Mouse (Mus musculus) stomach, embryonic 16.5 days (tissue): Measurements from ENCODE around the gene Ptger4. TPM values are rescaled to one million over a fixed set of nuclear protein-coding genes. Genes with fewer than 3 reads are reported as not detected.

ENCODE experiments used
- ATAC-seq: fragments of 200-750 bp; cut with Nextera tagmentation; 2 replicates; pipeline ENCODE4 v1.8.0; 2017; ENCODE audit warnings: moderate number of reproducible peaks, moderate TSS enrichment; ENCODE audit not compliant: insufficient read depth, low FRiP score
- H3K27ac ChIP-seq: fragments of 300-500 bp; sonication (generic); 2 replicates; pipeline ENCODE4 v1.5.1; 2014; ENCODE audit warnings: low read length
- H3K27me3 ChIP-seq: fragments of 300-500 bp; sonication (generic); 2 replicates; pipeline ENCODE4 v1.6.1; 2014; ENCODE audit warnings: low read length, control low read depth, mixed read lengths; ENCODE audit not compliant: control insufficient read depth, insufficient read depth
- H3K36me3 ChIP-seq: fragments of 300-500 bp; sonication (generic); 2 replicates; pipeline ENCODE4 v1.6.1; 2014; ENCODE audit warnings: low read length; ENCODE audit not compliant: control insufficient read depth, insufficient read depth
- H3K4me1 ChIP-seq: fragments of 300-500 bp; sonication (generic); 2 replicates; pipeline ENCODE4 v1.6.1; 2014; ENCODE audit warnings: low read length, control low read depth, mixed read lengths; ENCODE audit not compliant: control insufficient read depth, insufficient read depth
- H3K4me2 ChIP-seq: fragments of 300-500 bp; sonication (generic); 2 replicates; pipeline ENCODE4 v1.6.1; 2014; ENCODE audit warnings: low read depth, low read length, mixed read lengths
- H3K4me3 ChIP-seq: fragments of 300-500 bp; sonication (generic); replicated peaks from 2 replicates; pipeline ENCODE4 v1.5.1; 2014; ENCODE audit warnings: mild to moderate bottlenecking, low read length
- H3K9ac ChIP-seq: fragments of 300-500 bp; sonication (generic); 2 replicates; pipeline ENCODE4 v1.6.1; 2014; ENCODE audit warnings: low read length
- H3K9me3 ChIP-seq: fragments of 300-500 bp; sonication (generic); replicated peaks from 2 replicates; pipeline ENCODE4 v1.6.1; 2016; ENCODE audit warnings: low read length, control low read depth; ENCODE audit not compliant: control insufficient read depth
- WGBS: fragments of 180-500 bp; shearing (Covaris S2); extraction: QIAGEN DNeasy Blood & Tissue Kit; methylation state at CpG from one replicate; pipeline ENCODE4 v1.1.7; 2014; 5-methylcytosine and 5-hydroxymethylcytosine counted together
- polyA plus RNA-seq: library from polyadenylated mRNA; unstranded; fragments of >200 nt; fragmentation: Nextera tagmentation; extraction: Ambion mirVana; gene quantifications from 2 replicates; pipeline ENCODE4 v1.2.1, GENCODE M21; 2015

Ptger4 gene
- polyA plus RNA-seq, 1 experiment from 2014 or later, result 7.0 TPM

GRCm38 (mm10) chr15:5262095-5262667 is 18.2 kb upstream of the Ptger4 start:
- Histone ChIP-seq H3K27me3 (no peaks in the 10 kb centered on the region), H3K27ac (no peak overlapping the region), H3K9ac (no peak overlapping the region), H3K36me3 (no peaks in the 10 kb centered on the region), H3K4me3 (no peak overlapping the region), H3K4me2 (no peak overlapping the region), H3K4me1 (no peaks in the 10 kb centered on the region; the same call in 1 of the 2 replicates), H3K9me3 (no peaks in the 10 kb centered on the region)
- no peak for ATAC-seq
- 83% methylated on average over 13 of the region's 13 CpGs for WGBS

- Histone ChIP-seq H3K4me1 (no peaks in the 10 kb centered on the region; the same call in 1 of the 2 replicates), H3K9ac (no peak overlapping the region), H3K4me3 (no peak overlapping the region), H3K27ac (no peak overlapping the region), H3K36me3 (no peaks in the 10 kb centered on the region), H3K9me3 (no peaks in the 10 kb centered on the region), H3K27me3 (no peaks in the 10 kb centered on the region), H3K4me2 (no peak overlapping the region)
- 80% methylated on average over 3 of the region's 3 CpGs for WGBS
- no peak for ATAC-seq
These were observed 17.0 kb upstream of the Ptger4 start for GRCm38 (mm10) chr15:5261004-5261403.

- no peak overlapping the region for H3K9ac ChIP-seq
- no peak overlapping the region for H3K27ac ChIP-seq
- H3K36me3 ChIP-seq, result no peaks in the 10 kb centered on the region
- no peak for ATAC-seq
- no peak overlapping the region for H3K4me3 ChIP-seq
- no peaks in the 10 kb centered on the region for H3K9me3 ChIP-seq
- WGBS, result 59% methylated on average over 5 of the region's 5 CpGs
- no peaks in the 10 kb centered on the region; the same call in 1 of the 2 replicates for H3K4me1 ChIP-seq
- H3K27me3 ChIP-seq, result no peaks in the 10 kb centered on the region
- no peak overlapping the region for H3K4me2 ChIP-seq
These were observed 16.2 kb upstream of the Ptger4 start for GRCm38 (mm10) chr15:5260183-5260582.

GRCm38 (mm10) chr15:5250182-5250581 is 6.2 kb upstream of the Ptger4 start:
- no peaks in the 10 kb centered on the region for H3K27me3 ChIP-seq
- H3K27ac ChIP-seq, result no peak overlapping the region
- no peak overlapping the region for H3K9ac ChIP-seq
- H3K9me3 ChIP-seq, result no peaks in the 10 kb centered on the region
- 78% methylated on average over 4 of the region's 4 CpGs for WGBS
- no peaks in the 10 kb centered on the region for H3K4me1 ChIP-seq
- no peak overlapping the region for H3K4me2 ChIP-seq
- no peak for ATAC-seq
- H3K4me3 ChIP-seq, result no peak overlapping the region
- H3K36me3 ChIP-seq, result no peaks in the 10 kb centered on the region

GRCm38 (mm10) chr15:5243036-5243958 is 690 bp downstream of the Ptger4 start:
- H3K9me3 ChIP-seq, result no peaks in the 10 kb centered on the region
- H3K9ac ChIP-seq, result peak overlapping the region; percentile 71
- ATAC-seq, result no peak
- no peaks in the 10 kb centered on the region for H3K36me3 ChIP-seq
- peak overlapping the region; percentile 92 for H3K4me2 ChIP-seq
- no peak overlapping the region for H3K27ac ChIP-seq
- H3K27me3 ChIP-seq, result peaks cover 10% of the 10 kb centered on the region
- H3K4me1 ChIP-seq, result peaks cover 12% of the 10 kb centered on the region
- 6% methylated on average over 40 of the region's 40 CpGs for WGBS
- H3K4me3 ChIP-seq, result peak overlapping the region; percentile 60

GRCm38 (mm10) chr15:5242241-5243035 is 1.5 kb downstream of the Ptger4 start:
- no peak for ATAC-seq
- Histone ChIP-seq H3K4me1 (peaks cover 12% of the 10 kb centered on the region), H3K36me3 (no peaks in the 10 kb centered on the region), H3K4me2 (peak overlapping the region; percentile 92), H3K27ac (no peak overlapping the region), H3K4me3 (peak overlapping the region; percentile 60), H3K9me3 (no peaks in the 10 kb centered on the region), H3K27me3 (peaks cover 10% of the 10 kb centered on the region), H3K9ac (peak overlapping the region; percentile 71)
- WGBS, result 3% methylated on average over 61 of the region's 61 CpGs

- Histone ChIP-seq H3K27ac (no peak overlapping the region), H3K4me1 (peaks cover 12% of the 10 kb centered on the region), H3K9me3 (no peaks in the 10 kb centered on the region), H3K4me3 (peak overlapping the region; percentile 60), H3K36me3 (no peaks in the 10 kb centered on the region), H3K9ac (peak overlapping the region; percentile 71), H3K27me3 (peaks cover 10% of the 10 kb centered on the region), H3K4me2 (peak overlapping the region; percentile 92)
- ATAC-seq, result no peak; the same call in 1 of the 2 replicates
- 35% methylated on average over 12 of the region's 12 CpGs for WGBS
These were observed 2.4 kb downstream of the Ptger4 start for GRCm38 (mm10) chr15:5241304-5242201.

GRCm38 (mm10) chr15:5240360-5240759 is 3.6 kb downstream of the Ptger4 start:
- Histone ChIP-seq H3K27ac (peak overlapping the region; percentile 26; the same call in 1 of the 2 replicates), H3K9me3 (no peaks in the 10 kb centered on the region), H3K4me2 (peak overlapping the region; percentile 92), H3K9ac (0 out of 2 replicates have a peak overlapping the region, but pooled peaks have one; percentile 1), H3K4me1 (peaks cover 12% of the 10 kb centered on the region), H3K4me3 (peak overlapping the region; percentile 26), H3K27me3 (peaks cover 10% of the 10 kb centered on the region), H3K36me3 (no peaks in the 10 kb centered on the region)
- 77% methylated on average over 6 of the region's 6 CpGs for WGBS
- no peak for ATAC-seq
